Mouse (Mus musculus): ENCODE measurements at regions not wholly inside any gene's neighbourhood (a gene's known extent, or its start where the extent isn't known, plus 50 kb on each side); places are given as distances from the start of the nearest gene placed in this dataset.

- DNase-seq (ENCODE audit: low spot score in 2 of 2) = no peak
- intact Hi-C loops (cut with DNase I) = no loop called here
Measured at GRCm38 (mm10) chr5:54358221-54358620, 359.9 kb downstream of the Stim2 start.
